Comparison of ENCODE assay signal across 13 mouse cellular contexts in genomic region chr15:95236509-95236908, GRCm38 (mm10).
DNase-seq lines count a peak whose midpoint lies in the region; TF ChIP-seq lines count a peak whose summit lies in the region.
"Had no signal": no experiment of that assay in that cellular context is flagged by ENCODE, and none has a peak within 500 bp of the region (broad histone marks: within the 10 kb centered on the region; RNA-seq: fewer than 3 reads in every experiment).

No protein-coding gene starts in this region.

- peak overlapping the region; percentile 33 for H3K27ac ChIP-seq in layer of hippocampus, adult 2 months
- H3K27ac ChIP-seq: embryonic facial prominence, embryonic 10.5 days; embryonic facial prominence, embryonic 12.5 days; forebrain, embryonic 13.5 days had no signal

- DNase-seq in cerebellum, adult 9-10 months: peak; percentile 29
- DNase-seq in cerebellum, adult 11 months: no peak
- DNase-seq in layer of hippocampus, adult 2 months (ENCODE audit: low spot score in 2 of 2): no peak
- no peak for DNase-seq in layer of hippocampus, adult 18-20 months (ENCODE audit: low spot score in 2 of 2)
- no peak for DNase-seq in frontal cortex, postnatal 14 days (ENCODE audit: low spot score in 2 of 2)
- DNase-seq: adrenal gland, adult 2 months; adrenal gland, postnatal 10 days; adrenal gland, postnatal 25 days; forebrain, postnatal 0 days had no signal

- no peak for TF ChIP-seq CTCF in layer of hippocampus, adult 2 months (conservative IDR thresholded peaks at IDR 0.05)

- H3K4me3 ChIP-seq in layer of hippocampus, adult 2 months: no peak overlapping the region
- H3K4me3 ChIP-seq: embryonic facial prominence, embryonic 10.5 days; embryonic facial prominence, embryonic 12.5 days; forebrain, embryonic 13.5 days; forebrain, embryonic 15.5 days had no signal
